Mouse (Mus musculus) liver, postnatal 0 days (tissue): Measurements from ENCODE around the gene Grin3a.

Experiments used
- CTCF ChIP-seq: sonication (generic); IDR thresholded peaks from 2 replicates; pipeline ENCODE4 v1.5.1; 2016; ENCODE audit warnings: antibody characterized with exemption, low read depth
- EP300 ChIP-seq: IDR thresholded peaks from 2 replicates; pipeline ENCODE4 v1.6.1; 2016; ENCODE audit warnings: antibody characterized with exemption, low read depth, mild to moderate bottlenecking

DNA sequence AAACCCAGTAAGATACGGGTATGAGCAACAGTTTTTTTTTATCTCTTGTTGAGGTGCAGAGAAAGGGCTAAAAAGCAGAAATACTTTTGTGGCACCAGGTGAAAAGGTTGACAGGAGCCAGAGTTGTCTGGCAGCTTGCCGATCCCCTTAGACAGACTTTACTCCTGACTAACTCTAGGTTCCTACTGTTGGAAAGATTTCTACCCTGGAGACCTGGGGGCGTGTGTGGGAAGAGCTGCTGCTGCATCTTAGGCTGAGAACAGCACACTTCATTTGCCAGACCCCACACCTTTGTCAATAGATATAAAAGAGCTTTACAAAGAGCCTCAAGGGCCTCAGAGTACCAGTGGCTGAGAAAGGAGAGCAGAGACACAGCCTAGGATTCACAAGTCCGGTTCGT is 180.7 kb downstream of the Grin3a start:
- no peak for TF ChIP-seq CTCF
- TF ChIP-seq EP300 = no peak
